Mouse (Mus musculus) gastrocnemius, adult 2 months (tissue): Measurements from ENCODE around the gene Il17re. TPM values are rescaled to one million over a fixed set of nuclear protein-coding genes. Genes with fewer than 3 reads are reported as not detected.

Source experiments
- DNase-seq: peaks from one replicate; pipeline ENCODE4 v3.0.0; 2022
- H3K27ac ChIP-seq: fragments of 200-600 bp; 2 replicates; pipeline ENCODE4 v1.8.1; 2022; ENCODE audit warnings: mild to moderate bottlenecking
- H3K4me3 ChIP-seq: fragments of 200-600 bp; 2 replicates; pipeline ENCODE4 v1.8.1; 2022; ENCODE audit warnings: mild to moderate bottlenecking, moderate library complexity
- CTCF ChIP-seq: fragments of 200-600 bp; IDR thresholded peaks from 2 replicates; pipeline ENCODE4 v1.8.1; 2022; ENCODE audit warnings: antibody characterized with exemption, mild to moderate bottlenecking, moderate library complexity
- intact Hi-C: fragments of 180-260 bp; cut with DNase I; formaldehyde crosslinking; loops from one replicate; pipeline ENCODE4 v1.15.1; 2025
- total RNA-seq, 2 experiments: library from RNA; stranded (reverse); gene quantifications; 2 replicates each; pipeline ENCODE4 v1.2.3; 2021

Il17re gene
- total RNA-seq, 2 experiments from 2014 or later, result 0.25 to 0.26 TPM

GRCm38 (mm10) chr6:113433661-113434060 lies 24.6 kb upstream of the Il17re start:
- Histone ChIP-seq H3K4me3 (no peak overlapping the region), H3K27ac (no peak overlapping the region)
- DNase-seq, result no peak
- no peak for TF ChIP-seq CTCF
- intact Hi-C loops, result no loop called here

- no peak overlapping the region for H3K4me3 ChIP-seq
- H3K27ac ChIP-seq, result no peak overlapping the region
- TF ChIP-seq CTCF, result no peak
- intact Hi-C loops, result no loop called here
- DNase-seq, result no peak
Observed at GRCm38 (mm10) chr6:113434691-113435090, 23.6 kb upstream of the Il17re start.

GRCm38 (mm10) chr6:113435664-113436205 lies 22.5 kb upstream of the Il17re start, which contains the start of gene Cidec:
Gene Cidec, minus strand, starts transcription at chr6:113435760.
- DNase-seq, result no peak
- intact Hi-C loops, result no loop called here
- H3K4me3 ChIP-seq, result no peak within 1 kb of the TSS
- no peak within 1 kb of the TSS for H3K27ac ChIP-seq
- TF ChIP-seq CTCF, result no peak

- intact Hi-C loops, result no loop called here
- no peak overlapping the region for H3K27ac ChIP-seq
- no peak for TF ChIP-seq CTCF
- no peak for DNase-seq
- no peak overlapping the region for H3K4me3 ChIP-seq
Observed at GRCm38 (mm10) chr6:113437135-113437534, 21.1 kb upstream of the Il17re start.

GRCm38 (mm10) chr6:113438721-113439430 lies 19.4 kb upstream of the Il17re start:
- intact Hi-C loops, result no loop called here
- TF ChIP-seq CTCF, result no peak
- Histone ChIP-seq H3K4me3 (no peak overlapping the region), H3K27ac (no peak overlapping the region)
- no peak for DNase-seq

- Histone ChIP-seq H3K27ac (no peak overlapping the region), H3K4me3 (no peak overlapping the region)
- DNase-seq, result no peak
- TF ChIP-seq CTCF, result no peak
- intact Hi-C loops, result loop anchor here (1.0 to 5.0 kb wide), 3 partner anchors 29 to 242 kb away; partner anchors contain the start of gene Creld1
Observed at GRCm38 (mm10) chr6:113440686-113441085, 17.6 kb upstream of the Il17re start.

GRCm38 (mm10) chr6:113441147-113441680 lies 17.1 kb upstream of the Il17re start:
- H3K4me3 ChIP-seq, result no peak overlapping the region
- peak; percentile 79 for DNase-seq
- TF ChIP-seq CTCF, result peak; percentile 84
- H3K27ac ChIP-seq, result no peak overlapping the region
- intact Hi-C loops, result loop anchor here (1.0 to 5.0 kb wide), 3 partner anchors 28 to 241 kb away; partner anchors contain the start of gene Creld1

- DNase-seq, result no peak
- intact Hi-C loops, result loop anchor here (2.0 to 5.0 kb wide), 3 partner anchors 21 to 240 kb away; partner anchors contain the start of gene Creld1
- Histone ChIP-seq H3K27ac (peak overlapping the region; percentile 91), H3K4me3 (peak overlapping the region; percentile 88)
- no peak for TF ChIP-seq CTCF
Observed at GRCm38 (mm10) chr6:113442087-113442441, 16.2 kb upstream of the Il17re start.

- no peak for TF ChIP-seq CTCF
- Histone ChIP-seq H3K27ac (peak within 1 kb of the TSS; percentile 91), H3K4me3 (peak within 1 kb of the TSS; percentile 88)
- intact Hi-C loops, result loop anchor here (2.0 to 5.0 kb wide), 3 partner anchors 22 to 240 kb away; partner anchors contain the start of gene Creld1
- DNase-seq, result peak; percentile 92
Observed at GRCm38 (mm10) chr6:113442442-113443090, 15.7 kb upstream of the Il17re start, which contains the start of gene Jagn1. Gene Jagn1, plus strand, starts transcription at chr6:113442569.

- peak; percentile 25; the same call in 1 of the 2 replicates for TF ChIP-seq CTCF
- intact Hi-C loops, result loop anchor here (2.0 to 5.0 kb wide), 3 partner anchors 22 to 239 kb away; partner anchors contain the start of gene Creld1
- DNase-seq, result no peak
- Histone ChIP-seq H3K4me3 (peak overlapping the region; percentile 88), H3K27ac (peak overlapping the region; percentile 91)
Observed at GRCm38 (mm10) chr6:113443091-113443490, 15.2 kb upstream of the Il17re start.

GRCm38 (mm10) chr6:113444207-113444965 lies 13.9 kb upstream of the Il17re start:
- DNase-seq, result no peak
- H3K4me3 ChIP-seq, result no peak overlapping the region
- no peak overlapping the region for H3K27ac ChIP-seq
- no peak for TF ChIP-seq CTCF
- intact Hi-C loops, result loop anchor here (5.0 kb wide), 2 partner anchors 38 to 238 kb away; partner anchors contain the start of gene Creld1

- intact Hi-C loops, result no loop called here
- Histone ChIP-seq H3K27ac (no peak overlapping the region), H3K4me3 (no peak overlapping the region)
- DNase-seq, result no peak
- TF ChIP-seq CTCF, result no peak
Observed at GRCm38 (mm10) chr6:113447639-113448038, 10.6 kb upstream of the Il17re start.
